Mouse (Mus musculus) mesoderm, embryonic 11.5 days (tissue): ENCODE measurements around the gene Btnl2.

ENCODE experiments used
- DNase-seq: peaks from one replicate; pipeline ENCODE4 v3.0.0-alpha.2; 2012; ENCODE audit warnings: low read depth, low spot score

Gene Btnl2

GRCm38 (mm10) chr17:34398711-34399393 lies 44.2 kb downstream of the Btnl2 start, which contains the start of gene BC051142:
Gene BC051142, plus strand, starts transcription at chr17:34398820.
- DNase-seq = peak; percentile 91

DNA sequence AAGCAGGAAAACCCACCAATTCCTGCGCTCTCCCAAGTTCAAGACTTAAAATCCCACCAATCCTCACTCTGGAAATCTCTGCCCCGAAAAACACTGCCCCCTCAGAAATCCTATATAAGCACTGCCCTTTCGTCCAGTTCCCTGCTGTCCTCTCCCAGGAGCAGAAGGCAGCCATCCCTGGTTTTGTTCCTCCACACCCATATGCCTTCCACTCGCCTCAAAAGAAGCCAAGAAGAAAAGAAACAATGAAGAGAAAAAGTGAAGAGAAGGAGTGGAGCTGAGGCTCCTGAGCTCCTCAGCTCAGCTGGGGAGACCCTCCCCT lies 44.7 kb downstream of the Btnl2 start:
- DNase-seq = peak; percentile 9

GRCm38 (mm10) chr17:34411117-34411516 lies 56.5 kb downstream of the Btnl2 start:
- DNase-seq = peak; percentile 67
